Mouse (Mus musculus) spleen, adult 2 months (tissue): ENCODE measurements at regions not wholly inside any gene's neighbourhood (a gene's known extent, or its start where the extent isn't known, plus 50 kb on each side); places are given as distances from the start of the nearest gene placed in this dataset.

Source experiments
- CTCF ChIP-seq: fragments of 200-500 bp; IDR thresholded peaks from 2 replicates; pipeline ENCODE4 v1.5.1; 2011; ENCODE audit warnings: mild to moderate bottlenecking, inconsistent platforms; ENCODE audit not compliant: insufficient read depth, insufficient read length, insufficient replicate concordance; ENCODE audit errors: extremely low read depth
- POLR2A ChIP-seq: fragments of 200-500 bp; IDR thresholded peaks from 2 replicates; pipeline ENCODE4 v1.6.1; 2011; ENCODE audit warnings: low read depth, low read length, inconsistent platforms

- TF ChIP-seq CTCF = no peak
- no peak for TF ChIP-seq POLR2A
These were observed 130.8 kb downstream of the Arrdc3 start for GRCm38 (mm10) chr13:81013953-81014352.
